Mouse (Mus musculus): Measurements from ENCODE around the gene Pld1.

DNA sequence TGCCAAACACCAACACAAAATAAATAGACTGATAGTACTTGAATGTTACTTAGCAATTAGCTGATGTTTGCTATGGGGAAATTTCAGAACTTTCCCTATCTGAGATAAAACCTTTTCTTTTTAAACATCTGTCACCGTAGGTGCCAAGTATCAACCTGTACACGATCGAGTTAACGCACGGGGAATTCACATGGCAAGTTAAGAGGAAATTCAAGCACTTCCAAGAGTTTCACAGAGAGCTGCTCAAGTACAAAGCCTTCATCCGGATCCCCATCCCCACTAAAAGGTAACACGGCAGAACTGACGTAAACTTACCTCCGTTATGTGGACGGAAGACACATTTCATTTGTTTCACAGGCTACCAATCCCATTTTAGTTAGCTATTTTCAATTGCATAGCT lies 90.0 kb downstream of the Pld1 start:
- TF ChIP-seq CTCF (IDR thresholded peaks at IDR 0.05; ENCODE audit: control insufficient read depth, insufficient read depth, insufficient read length) (no peak), MYOD1 (IDR thresholded peaks at IDR 0.05; ENCODE audit: control insufficient read depth, insufficient read length, low read depth) (no peak), USF1 (IDR thresholded peaks at IDR 0.05; ENCODE audit: low read depth) (no peak), MAX (IDR thresholded peaks at IDR 0.05) (no peak), MYOG (IDR thresholded peaks at IDR 0.05; ENCODE audit: control insufficient read depth, extremely low read depth, insufficient read length) (no peak), CEBPB (IDR thresholded peaks at IDR 0.05; ENCODE audit: low read depth) (no peak), FOSL1 (IDR thresholded peaks at IDR 0.05; ENCODE audit: insufficient read depth, low read length, poor library complexity, severe bottlenecking) (no peak)
